Comparison of ENCODE assay signal across 9 mouse cellular contexts in genomic region chr14:33824421-33824874, GRCm38 (mm10).
DNase-seq lines count a peak whose midpoint lies in the region; ATAC-seq lines count a peak whose summit lies in the region.
"Had no signal": no experiment of that assay in that cellular context is flagged by ENCODE, and none has a peak within 500 bp of the region (broad histone marks: within the 10 kb centered on the region; RNA-seq: fewer than 3 reads in every experiment).

No protein-coding gene starts in this region.

- peaks cover 21% of the 10 kb centered on the region for H3K4me1 ChIP-seq in heart, embryonic 13.5 days
- H3K4me1 ChIP-seq in hindbrain, embryonic 10.5 days (replicated peaks), result peaks cover 16% of the 10 kb centered on the region
- peaks cover 9% of the 10 kb centered on the region; the same call in 1 of the 2 replicates for H3K4me1 ChIP-seq in limb, embryonic 11.5 days (ENCODE audit: control insufficient read depth, insufficient read depth, low read length)
- H3K4me1 ChIP-seq in stomach, embryonic 14.5 days (ENCODE audit: control insufficient read depth, insufficient read depth, low read length), result no peaks in the 10 kb centered on the region

- H3K27ac ChIP-seq in heart, embryonic 13.5 days (replicated peaks), result peak overlapping the region; percentile 39; the same call in 1 of the 2 replicates
- H3K27ac ChIP-seq in hindbrain, embryonic 10.5 days, result peak overlapping the region; percentile 67
- no peak overlapping the region; the same call in 1 of the 2 replicates for H3K27ac ChIP-seq in limb, embryonic 11.5 days (replicated peaks; ENCODE audit: low read depth, low read length)
- H3K27ac ChIP-seq in stomach, embryonic 14.5 days (ENCODE audit: low read length), result no peak overlapping the region

- H3K27me3 ChIP-seq in heart, embryonic 13.5 days (replicated peaks), result peaks cover 35% of the 10 kb centered on the region
- H3K27me3 ChIP-seq in hindbrain, embryonic 10.5 days (ENCODE audit: insufficient read depth, poor library complexity, severe bottlenecking), result no peaks in the 10 kb centered on the region
- H3K27me3 ChIP-seq in limb, embryonic 11.5 days (ENCODE audit: control insufficient read depth, insufficient read depth, low read length), result no peaks in the 10 kb centered on the region
- no peaks in the 10 kb centered on the region for H3K27me3 ChIP-seq in stomach, embryonic 14.5 days (ENCODE audit: control insufficient read depth, insufficient read depth, low read length)

- intact Hi-C loops in heart, postnatal 36 days (cut with DNase I), result no loop called here

- ATAC-seq in heart, embryonic 13.5 days (ENCODE audit: extremely low read depth, insufficient number of reproducible peaks, low FRiP score, low TSS enrichment), result no peak
- peak; percentile 54; the same call in 1 of the 2 replicates for ATAC-seq in limb, embryonic 11.5 days (ENCODE audit: insufficient number of reproducible peaks, low FRiP score, low TSS enrichment, low read depth)
- peak; percentile 53; the same call in 1 of the 2 replicates for ATAC-seq in stomach, embryonic 14.5 days (ENCODE audit: insufficient number of reproducible peaks, insufficient read depth, low FRiP score, low read depth)
- no peak for ATAC-seq in erythroblast, adult 5-6 weeks (replicated peaks; ENCODE audit: low FRiP score, poor library complexity, severe bottlenecking)

- H3K4me3 ChIP-seq in heart, embryonic 13.5 days, result no peak overlapping the region
- H3K4me3 ChIP-seq in hindbrain, embryonic 10.5 days, result 0 out of 2 replicates have a peak overlapping the region, but pooled peaks have one; percentile 11
- no peak overlapping the region for H3K4me3 ChIP-seq in limb, embryonic 11.5 days (ENCODE audit: low read depth, low read length)
- no peak overlapping the region for H3K4me3 ChIP-seq in stomach, embryonic 14.5 days (ENCODE audit: low read depth, low read length)
- H3K4me3 ChIP-seq: erythroblast, embryonic 14.5 days had no signal

- no peaks in the 10 kb centered on the region for H3K9me3 ChIP-seq in heart, embryonic 13.5 days
- no peaks in the 10 kb centered on the region for H3K9me3 ChIP-seq in hindbrain, embryonic 10.5 days
- no peaks in the 10 kb centered on the region for H3K9me3 ChIP-seq in limb, embryonic 11.5 days (ENCODE audit: control insufficient read depth, low read length)
- no peaks in the 10 kb centered on the region for H3K9me3 ChIP-seq in stomach, embryonic 14.5 days (ENCODE audit: control insufficient read depth, low read depth, low read length)

- no peak for DNase-seq in heart, postnatal 36 days
- DNase-seq in embryo, embryonic 11 days, result peak; percentile 60
- DNase-seq in hindbrain, embryonic 10.5 days (ENCODE audit: low spot score), result peak; percentile 30
- peak; percentile 42 for DNase-seq in limb, embryonic 11.5 days (ENCODE audit: low spot score)
- DNase-seq in testis, postnatal 10 days (ENCODE audit: low spot score), result no peak

- H3K36me3 ChIP-seq in heart, embryonic 13.5 days, result no peaks in the 10 kb centered on the region
- no peaks in the 10 kb centered on the region for H3K36me3 ChIP-seq in hindbrain, embryonic 10.5 days
- H3K36me3 ChIP-seq in limb, embryonic 11.5 days (ENCODE audit: control insufficient read depth, insufficient read depth, low read length), result no peaks in the 10 kb centered on the region
- no peaks in the 10 kb centered on the region for H3K36me3 ChIP-seq in stomach, embryonic 14.5 days (ENCODE audit: control insufficient read depth, insufficient read depth, low read length)

- H3K4me2 ChIP-seq in heart, embryonic 13.5 days, result no peak overlapping the region
- H3K4me2 ChIP-seq in limb, embryonic 11.5 days (ENCODE audit: low read depth, severe bottlenecking), result no peak overlapping the region
- H3K4me2 ChIP-seq in stomach, embryonic 14.5 days (replicated peaks; ENCODE audit: low read depth, low read length), result no peak overlapping the region

- 45% methylated on average over 11 of the region's 11 CpGs for WGBS in heart, embryonic 13.5 days
- 29% methylated on average over 11 of the region's 11 CpGs for WGBS in hindbrain, embryonic 10.5 days
- WGBS in limb, embryonic 11.5 days, result 50% methylated on average over 11 of the region's 11 CpGs
- 43% methylated on average over 11 of the region's 11 CpGs for WGBS in stomach, embryonic 14.5 days

- no peak overlapping the region for H3K9ac ChIP-seq in heart, embryonic 13.5 days
- no peak overlapping the region for H3K9ac ChIP-seq in limb, embryonic 11.5 days (ENCODE audit: low read length)
- H3K9ac ChIP-seq in stomach, embryonic 14.5 days (replicated peaks; ENCODE audit: low read depth, low read length), result no peak overlapping the region

Comparison
In these comparisons a context has a peak if more than half of its experiments do, and no peak if none do; other contexts are left out.
1. ATAC-seq: peak in limb, embryonic 11.5 days (single experiment) and stomach, embryonic 14.5 days (single experiment); none in heart, embryonic 13.5 days (single experiment) and erythroblast, adult 5-6 weeks (single experiment).
2. H3K27ac ChIP-seq: peak in heart, embryonic 13.5 days (single experiment) and hindbrain, embryonic 10.5 days (single experiment); none in limb, embryonic 11.5 days (single experiment) and stomach, embryonic 14.5 days (single experiment).
3. DNase-seq: peak in embryo, embryonic 11 days (single experiment), hindbrain, embryonic 10.5 days (single experiment) and limb, embryonic 11.5 days (single experiment); none in heart, postnatal 36 days (0 of 2) and testis, postnatal 10 days (single experiment).